Mouse (Mus musculus) small intestine, adult 2 months (tissue): ENCODE measurements around the gene Gm20388. TPM values are rescaled to one million over a fixed set of nuclear protein-coding genes. Genes with fewer than 3 reads are reported as not detected.

Experiments
- H3K27ac ChIP-seq: fragments of 200-500 bp; 2 replicates; pipeline ENCODE4 v1.5.1; 2012; ENCODE audit warnings: low read depth, low read length, control low read depth, inconsistent platforms; ENCODE audit not compliant: insufficient read depth
- H3K27me3 ChIP-seq: fragments of 200-500 bp; 2 replicates; pipeline ENCODE4 v1.6.1; 2012; ENCODE audit warnings: mild to moderate bottlenecking, moderate library complexity, low read length, inconsistent platforms; ENCODE audit not compliant: control insufficient read depth, insufficient read depth
- H3K36me3 ChIP-seq: fragments of 200-500 bp; 2 replicates; pipeline ENCODE4 v1.6.1; 2012; ENCODE audit warnings: mild to moderate bottlenecking, low read length, control low read depth, inconsistent platforms; ENCODE audit not compliant: control insufficient read depth, insufficient read depth
- H3K4me1 ChIP-seq: fragments of 200-500 bp; 2 replicates; pipeline ENCODE4 v1.6.1; 2012; ENCODE audit warnings: low read length, inconsistent platforms, mixed read lengths; ENCODE audit not compliant: control insufficient read depth, insufficient read depth, insufficient read length
- H3K4me3 ChIP-seq: fragments of 200-500 bp; 2 replicates; pipeline ENCODE4 v1.5.1; 2012; ENCODE audit warnings: low read depth, mild to moderate bottlenecking, control low read depth, inconsistent platforms, low read length, moderate library complexity
- CTCF ChIP-seq: fragments of 200-500 bp; IDR thresholded peaks from 2 replicates; pipeline ENCODE4 v1.5.1; 2012; ENCODE audit warnings: low read depth, mild to moderate bottlenecking, control low read depth, inconsistent platforms, low read length, moderate library complexity, mixed read lengths; ENCODE audit not compliant: insufficient replicate concordance, insufficient read length; ENCODE audit errors: extremely low read depth
- POLR2A ChIP-seq: fragments of 200-500 bp; IDR thresholded peaks from 2 replicates; pipeline ENCODE4 v1.6.1; 2012; ENCODE audit warnings: low read depth, mild to moderate bottlenecking, control low read depth, inconsistent platforms, low read length, moderate library complexity
- WGBS: fragments of 180-500 bp; shearing (Covaris S2); methylation state at CpG from one replicate; pipeline ENCODE4 v1.1.7; 2018; 5-methylcytosine and 5-hydroxymethylcytosine counted together
- polyA plus RNA-seq: library from polyadenylated mRNA; depleted of rRNA; stranded (reverse); fragments of >200 nt; gene quantifications from 2 replicates; pipeline ENCODE4 v1.2.3, GENCODE M21; 2012

The Gm20388 gene
- polyA plus RNA-seq, 1 experiment, result 37.3 TPM

- WGBS, result 86% methylated on average over 7 of the region's 7 CpGs
These were observed 2497.0 kb downstream of the Gm20388 start for GRCm38 (mm10) chr8:122407678-122408077.

GRCm38 (mm10) chr8:122414311-122414710 lies 2503.7 kb downstream of the Gm20388 start:
- Histone ChIP-seq H3K36me3 (peaks cover 79% of the 10 kb centered on the region), H3K4me3 (no peak overlapping the region), H3K4me1 (no peaks in the 10 kb centered on the region), H3K27ac (no peak overlapping the region), H3K27me3 (no peaks in the 10 kb centered on the region)
- WGBS, result 85% methylated on average over 9 of the region's 9 CpGs
- TF ChIP-seq CTCF, result no peak
- no peak for TF ChIP-seq POLR2A

More at GRCm38 (mm10) chr8:122407678-122408077, 2497.0 kb downstream of the Gm20388 start:
- H3K4me1 ChIP-seq, result peaks cover 6% of the 10 kb centered on the region; the same call in 1 of the 2 replicates
- TF ChIP-seq POLR2A (no peak), CTCF (no peak)
- H3K36me3 ChIP-seq, result peaks cover 82% of the 10 kb centered on the region
- H3K4me3 ChIP-seq, result no peak overlapping the region
- H3K27ac ChIP-seq, result no peak overlapping the region
- no peaks in the 10 kb centered on the region for H3K27me3 ChIP-seq

GRCm38 (mm10) chr8:122415554-122415953 lies 2504.9 kb downstream of the Gm20388 start:
- WGBS, result 76% methylated on average over 6 of the region's 6 CpGs
- Histone ChIP-seq H3K27ac (no peak overlapping the region), H3K36me3 (peaks cover 70% of the 10 kb centered on the region), H3K27me3 (no peaks in the 10 kb centered on the region), H3K4me3 (no peak overlapping the region), H3K4me1 (no peaks in the 10 kb centered on the region)
- no peak for TF ChIP-seq CTCF
- no peak for TF ChIP-seq POLR2A

GRCm38 (mm10) chr8:122419881-122420555 lies 2509.4 kb downstream of the Gm20388 start:
- Histone ChIP-seq H3K27me3 (no peaks in the 10 kb centered on the region), H3K4me3 (no peak overlapping the region), H3K27ac (no peak overlapping the region), H3K4me1 (peaks cover 3% of the 10 kb centered on the region; the same call in 1 of the 2 replicates), H3K36me3 (peaks cover 34% of the 10 kb centered on the region)
- WGBS, result 73% methylated on average over 9 of the region's 9 CpGs
- TF ChIP-seq POLR2A (no peak), CTCF (no peak)

- Histone ChIP-seq H3K4me3 (no peak within 1 kb of the TSS), H3K36me3 (peaks cover 29% of the 10 kb centered on the region), H3K27ac (peak within 1 kb of the TSS; percentile 42), H3K4me1 (peaks cover 3% of the 10 kb centered on the region; the same call in 1 of the 2 replicates), H3K27me3 (no peaks in the 10 kb centered on the region)
- TF ChIP-seq CTCF, result no peak
- no peak for TF ChIP-seq POLR2A
- WGBS, result 21% methylated on average over 14 of the region's 14 CpGs
These were observed 2510.9 kb downstream of the Gm20388 start, which contains the start of gene Il17c for GRCm38 (mm10) chr8:122421376-122422070. Gene Il17c (plus strand): TSS chr8:122422020.

- Histone ChIP-seq H3K36me3 (peaks cover 17% of the 10 kb centered on the region), H3K27me3 (no peaks in the 10 kb centered on the region), H3K4me1 (peaks cover 3% of the 10 kb centered on the region), H3K4me3 (no peak overlapping the region), H3K27ac (no peak overlapping the region)
- TF ChIP-seq CTCF (no peak), POLR2A (no peak)
- WGBS, result 89% methylated on average over 24 of the region's 24 CpGs
These were observed 2512.6 kb downstream of the Gm20388 start for GRCm38 (mm10) chr8:122423217-122423616.

GRCm38 (mm10) chr8:122423659-122424058 lies 2513.0 kb downstream of the Gm20388 start:
- Histone ChIP-seq H3K27ac (no peak overlapping the region), H3K4me3 (no peak overlapping the region), H3K36me3 (peaks cover 13% of the 10 kb centered on the region), H3K4me1 (peaks cover 3% of the 10 kb centered on the region), H3K27me3 (no peaks in the 10 kb centered on the region)
- WGBS, result 36% methylated on average over 5 of the region's 5 CpGs
- TF ChIP-seq POLR2A (no peak), CTCF (no peak)
